7 mouse cellular contexts compared by ENCODE assay signal in genomic region chr16:91546836-91547741, GRCm38 (mm10). TPM values are rescaled to one million over a fixed set of nuclear protein-coding genes. Genes with fewer than 3 reads are reported as not detected.
DNase-seq lines count a peak whose midpoint lies in the region.

Ifngr2 (plus strand) TSS chr16:91547072.

- H3K27me3 ChIP-seq in midbrain, embryonic 10.5 days (ENCODE audit: low read depth, poor library complexity, severe bottlenecking): peaks cover 28% of the 10 kb centered on the region

- H3K4me3 ChIP-seq in midbrain, embryonic 10.5 days: peak within 1 kb of the TSS; percentile 79

- H3K27ac ChIP-seq in midbrain, embryonic 10.5 days (replicated peaks): peak within 1 kb of the TSS; percentile 93

- DNase-seq in adipocyte (ENCODE audit: low spot score): peak; percentile 59
- DNase-seq in cerebellum, postnatal 14 days: peak; percentile 72 to 74
- DNase-seq in gastrocnemius, postnatal 14 days: peak; percentile 64
- peak; percentile 62 for DNase-seq in induced T-regulatory cell, adult 2 months (ENCODE audit: low read depth)
- DNase-seq in left cerebral cortex, postnatal 4 days: peak; percentile 61
- DNase-seq in midbrain, embryonic 10.5 days (ENCODE audit: low spot score): peak; percentile 72
- DNase-seq in right cerebral cortex, postnatal 4 days: peak; percentile 69

- H3K36me3 ChIP-seq in midbrain, embryonic 10.5 days: no peaks in the 10 kb centered on the region

- WGBS in midbrain, embryonic 10.5 days: under 1% methylated on average over 71 of the region's 74 CpGs

- H3K4me1 ChIP-seq in midbrain, embryonic 10.5 days: peaks cover 49% of the 10 kb centered on the region

- intact Hi-C loops in gastrocnemius, postnatal 14 days (cut with DNase I; ENCODE audit: low total_unique reads): no loop called here
- intact Hi-C loops in left cerebral cortex, postnatal 4 days (cut with DNase I): no loop called here

- no peaks in the 10 kb centered on the region for H3K9me3 ChIP-seq in midbrain, embryonic 10.5 days (replicated peaks)

RNA-seq across cellular contexts. Expression of gene Ifngr2, which starts in this region (rescaled TPM):
- total RNA-seq in gastrocnemius, postnatal 14 days (2021): 10 to 100 TPM; 51.4 to 54.4 TPM
- 10 to 100 TPM; 88.8 to 89.4 TPM for total RNA-seq in left cerebral cortex, postnatal 4 days (2021)
- polyA plus RNA-seq in midbrain, embryonic 10.5 days (2016; fragmentation: Nextera tagmentation; extraction: Ambion mirVana): 23.8 and 34.5 TPM in 2 replicates

Comparison
In these comparisons a context has a peak if more than half of its experiments do, and no peak if none do; other contexts are left out.
1. Peak in every context shown above with its lines: DNase-seq, H3K4me3 ChIP-seq and H3K27ac ChIP-seq.